Mouse (Mus musculus) gastrocnemius, postnatal 14 days (tissue): ENCODE results near the gene Rab32. TPM values are rescaled to one million over a fixed set of nuclear protein-coding genes. Genes with fewer than 3 reads are reported as not detected.
"Not testable (repeated sequence)": the region's sequence is repeated elsewhere in the genome, so short reads cannot be mapped to it uniquely, and the experiment has no call there.

Source experiments
- DNase-seq: peaks from one replicate; pipeline ENCODE4 v3.0.0; 2021; ENCODE audit warnings: mixed read lengths
- intact Hi-C: fragments of 180-260 bp; cut with DNase I; formaldehyde crosslinking; loops from one replicate; pipeline ENCODE4 v1.15.1; 2025; ENCODE audit warnings: low total_unique reads
- long read RNA-seq, 2 experiments: library from polyadenylated mRNA; stranded (forward); transcript quantifications; one replicate each; pipeline ENCODE4 v2.0.0; 2021
- total RNA-seq, 2 experiments: library from RNA; stranded (reverse); gene quantifications; 2 replicates each; pipeline ENCODE4 v1.2.3; 2021

The Rab32 gene
- total RNA-seq = 1 to 10 TPM; 1.6 to 2.5 TPM
- long read RNA-seq, experiment 1, partial matches to known transcripts = 0 of 1 reads
- long read RNA-seq, experiment 1, other reads (novel, unspliced or antisense) = 0 of 1 reads
- long read RNA-seq, experiment 2, partial matches to known transcripts = 2 of 5 reads
- long read RNA-seq, experiment 2, other reads (novel, unspliced or antisense) = 0 of 5 reads

- intact Hi-C loops = no loop called here
- peak; percentile 93 for DNase-seq
Observed at GRCm38 (mm10) chr10:10557570-10558336, at the start of gene Rab32. Gene Rab32, minus strand, starts transcription at chr10:10558265.

- DNase-seq = no peak
- intact Hi-C loops = no loop called here
Observed at GRCm38 (mm10) chr10:10600771-10601170, 42.7 kb upstream of the Rab32 start.

- DNase-seq, intact Hi-C loops: not testable (repeated sequence)
Observed at GRCm38 (mm10) chr10:10597495-10597894, 39.4 kb upstream of the Rab32 start.

- DNase-seq = no peak
- intact Hi-C loops = no loop called here
Observed at GRCm38 (mm10) chr10:10580811-10581210, 22.7 kb upstream of the Rab32 start.

GRCm38 (mm10) chr10:10579821-10580220 is 21.8 kb upstream of the Rab32 start:
- intact Hi-C loops = no loop called here
- DNase-seq = no peak

GRCm38 (mm10) chr10:10558337-10558711 is 259 bp upstream of the Rab32 start:
- intact Hi-C loops = no loop called here
- DNase-seq = no peak

- DNase-seq = peak; percentile 19
- intact Hi-C loops = no loop called here
Observed at GRCm38 (mm10) chr10:10557085-10557484, 980 bp downstream of the Rab32 start.

- DNase-seq = no peak
- intact Hi-C loops = no loop called here
Observed at GRCm38 (mm10) chr10:10555676-10556075, 2.4 kb downstream of the Rab32 start.

- no peak for DNase-seq
- intact Hi-C loops = no loop called here
Observed at GRCm38 (mm10) chr10:10555221-10555620, 2.8 kb downstream of the Rab32 start.

- intact Hi-C loops = loop anchor here (5.0 kb wide), 1 partner anchor 138 kb away; no protein-coding TSS in a partner anchor
- DNase-seq = no peak
Observed at GRCm38 (mm10) chr10:10550134-10550533, 7.9 kb downstream of the Rab32 start.

GRCm38 (mm10) chr10:10546623-10547022 is 11.4 kb downstream of the Rab32 start:
- intact Hi-C loops = no loop called here
- DNase-seq = no peak

GRCm38 (mm10) chr10:10544955-10545354 is 13.1 kb downstream of the Rab32 start:
- DNase-seq = no peak
- intact Hi-C loops = no loop called here

Other genes with a start within 250 kb of the Rab32 start
- gene Adgb, start 85.9 kb downstream of the Rab32 start, total RNA-seq = under 1 TPM in 1 of 2 experiments, not detected in 1; 0.08 TPM
- not detected for gene Gm10944, start 123.1 kb upstream of the Rab32 start, total RNA-seq